Mouse (Mus musculus) ES-E14 (cell line): Measurements from ENCODE around the gene Gm28048. TPM values are rescaled to one million over a fixed set of nuclear protein-coding genes. Genes with fewer than 3 reads are reported as not detected.

Experiments
- DNase-seq: peaks from one replicate; pipeline ENCODE4 v3.0.0-alpha.2; 2013; ENCODE audit warnings: low read depth, low spot score
- H3K27ac ChIP-seq: 2 replicates; pipeline ENCODE4 v1.5.1; 2012; ENCODE audit warnings: low read depth, mild to moderate bottlenecking, low read length, moderate library complexity, mixed read lengths; ENCODE audit not compliant: poor library complexity, insufficient read depth, severe bottlenecking
- H3K36me3 ChIP-seq: 2 replicates; pipeline ENCODE4 v1.6.1; 2012; ENCODE audit warnings: mild to moderate bottlenecking, low read length, moderate library complexity, mixed read lengths; ENCODE audit not compliant: control insufficient read depth, poor library complexity, insufficient read depth, severe bottlenecking
- H3K4me1 ChIP-seq, 2 experiments: fragments of 150-350 bp in 1 of 2; sonication (generic) in 1 of 2; 2 replicates each; pipeline ENCODE4 v1.6.1; 2012; ENCODE audit warnings: low read length in 2 of 2, mild to moderate bottlenecking in 1 of 2, mixed read lengths in 1 of 2; ENCODE audit not compliant: control insufficient read depth in 2 of 2, insufficient read depth in 2 of 2, poor library complexity in 1 of 2
- H3K4me3 ChIP-seq, 2 experiments: fragments of 150-350 bp in 1 of 2; sonication (generic) in 1 of 2; 2 replicates each; pipeline ENCODE4 v1.5.1; 2012; ENCODE audit warnings: low read length in 2 of 2, low read depth in 1 of 2, mild to moderate bottlenecking in 1 of 2, mixed read lengths in 1 of 2; ENCODE audit not compliant: insufficient read depth in 1 of 2, poor library complexity in 1 of 2, severe bottlenecking in 1 of 2
- H3K9ac ChIP-seq: 2 replicates; pipeline ENCODE4 v1.6.1; 2012; ENCODE audit warnings: low read depth, mild to moderate bottlenecking, low read length, mixed read lengths; ENCODE audit not compliant: poor library complexity, insufficient read depth, severe bottlenecking
- H3K9me3 ChIP-seq: fragments of 150-350 bp; sonication (generic); 2 replicates; pipeline ENCODE4 v1.6.1; 2012; ENCODE audit warnings: low read depth, mild to moderate bottlenecking, low read length; ENCODE audit not compliant: control insufficient read depth, insufficient read depth
- CHD2 ChIP-seq: IDR thresholded peaks from 2 replicates; pipeline ENCODE4 v1.6.1; 2014; ENCODE audit warnings: mild to moderate bottlenecking, low read depth, low read length, inconsistent platforms
- HCFC1 ChIP-seq: IDR thresholded peaks from 2 replicates; pipeline ENCODE4 v1.6.1; 2012; ENCODE audit warnings: low read length, inconsistent platforms, borderline replicate concordance; ENCODE audit not compliant: insufficient read depth
- MAFK ChIP-seq: IDR thresholded peaks from 2 replicates; pipeline ENCODE4 v1.6.1; 2014; ENCODE audit warnings: mild to moderate bottlenecking, low read depth, low read length, inconsistent platforms; ENCODE audit not compliant: insufficient read depth
- ZC3H11A ChIP-seq: IDR thresholded peaks from 2 replicates; pipeline ENCODE4 v1.6.1; 2012; ENCODE audit warnings: low read depth, mild to moderate bottlenecking, inconsistent platforms, low read length, borderline replicate concordance
- ZNF384 ChIP-seq: IDR thresholded peaks from 2 replicates; pipeline ENCODE4 v1.6.1; 2012; ENCODE audit warnings: low read depth, low read length, inconsistent platforms
- in situ Hi-C, 2 experiments: fragments of 600-800 bp; cut with MboI; formaldehyde crosslinking; loops; one replicate each; pipeline ENCODE4 v1.15.1; 2025; ENCODE audit warnings: low sequenced_read_pairs in 2 of 2, inconsistent platforms in 1 of 2; ENCODE audit not compliant: unreplicated experiment in 2 of 2
- total RNA-seq: library from RNA; depleted of rRNA; stranded (reverse); fragments of 300-350 nt; gene quantifications from 2 replicates; pipeline ENCODE4 v1.2.3, GENCODE M21; 2012

Gm28048 gene
- total RNA-seq, 1 experiment = 16.3 TPM

- DNase-seq = peak; percentile 54
- in situ Hi-C loops = loop anchor here in 1 of 2 experiments (5.0 kb wide), 1 partner anchor 320 kb away; no protein-coding TSS in a partner anchor
- Histone ChIP-seq H3K9ac (peak overlapping the region; percentile 55; the same call in 1 of the 2 replicates), H3K36me3 (peaks cover 5% of the 10 kb centered on the region; the same call in 1 of the 2 replicates), H3K9me3 (no peaks in the 10 kb centered on the region), H3K4me1 (peaks cover 0 to 4% of the 10 kb centered on the region in 2 experiments; a peak in 1 of 4 replicates), H3K27ac (no peak overlapping the region), H3K4me3 (peak overlapping the region; percentile 36 to 57)
- TF ChIP-seq CHD2 (no peak), ZNF384 (no peak), ZC3H11A (peak; percentile 82)
Measured at GRCm38 (mm10) chr11:22956830-22957229, 25.1 kb downstream of the Gm28048 start.

GRCm38 (mm10) chr11:22956346-22956745, 25.5 kb downstream of the Gm28048 start:
- H3K9me3 ChIP-seq = no peaks in the 10 kb centered on the region
- no peak for DNase-seq
- H3K9ac ChIP-seq = no peak overlapping the region
- TF ChIP-seq ZC3H11A = no peak
- no peak for TF ChIP-seq HCFC1
- no peak for TF ChIP-seq CHD2
- TF ChIP-seq MAFK = no peak
- no peak for TF ChIP-seq ZNF384
- peaks cover 0 to 4% of the 10 kb centered on the region in 2 experiments; a peak in 1 of 4 replicates for H3K4me1 ChIP-seq
- no peak overlapping the region for H3K27ac ChIP-seq
- H3K4me3 ChIP-seq = no peak overlapping the region
- peaks cover 5% of the 10 kb centered on the region; the same call in 1 of the 2 replicates for H3K36me3 ChIP-seq
- in situ Hi-C loops = loop anchor here in 1 of 2 experiments (5.0 kb wide), 1 partner anchor 319 kb away; no protein-coding TSS in a partner anchor

- DNase-seq = no peak
- no peak for TF ChIP-seq HCFC1
Measured at GRCm38 (mm10) chr11:22952668-22953067, 29.2 kb downstream of the Gm28048 start.

GRCm38 (mm10) chr11:22950131-22950530, 31.8 kb downstream of the Gm28048 start:
- Histone ChIP-seq H3K36me3 (peaks cover 2% of the 10 kb centered on the region; the same call in 1 of the 2 replicates), H3K9me3 (no peaks in the 10 kb centered on the region), H3K9ac (no peak overlapping the region), H3K4me1 (peaks cover 10 to 12% of the 10 kb centered on the region in 2 experiments; a peak in 2 of 4 replicates), H3K27ac (no peak overlapping the region), H3K4me3 (no peak overlapping the region)
- DNase-seq = no peak
- in situ Hi-C loops = no loop called here
- TF ChIP-seq ZNF384 = no peak
- no peak for TF ChIP-seq MAFK
- TF ChIP-seq HCFC1 = no peak
- TF ChIP-seq CHD2 = no peak
- no peak for TF ChIP-seq ZC3H11A

More at GRCm38 (mm10) chr11:22952668-22953067, 29.2 kb downstream of the Gm28048 start:
- no peak overlapping the region for H3K27ac ChIP-seq
- no peaks in the 10 kb centered on the region for H3K9me3 ChIP-seq
- no peak overlapping the region for H3K4me3 ChIP-seq
- in situ Hi-C loops = no loop called here
- H3K36me3 ChIP-seq = peaks cover 3% of the 10 kb centered on the region; the same call in 1 of the 2 replicates
- no peak overlapping the region for H3K9ac ChIP-seq
- peaks cover 6 to 12% of the 10 kb centered on the region in 2 experiments; a peak in 2 of 4 replicates for H3K4me1 ChIP-seq

- Histone ChIP-seq H3K4me3 (no peak overlapping the region), H3K36me3 (peaks cover 2% of the 10 kb centered on the region; the same call in 1 of the 2 replicates), H3K4me1 (peaks cover 10 to 12% of the 10 kb centered on the region in 2 experiments; a peak in 2 of 4 replicates), H3K9me3 (no peaks in the 10 kb centered on the region), H3K27ac (peak overlapping the region; percentile 24; the same call in 1 of the 2 replicates), H3K9ac (no peak overlapping the region)
- DNase-seq = no peak
- in situ Hi-C loops = no loop called here
- no peak for TF ChIP-seq HCFC1
- TF ChIP-seq CHD2 = no peak
- no peak for TF ChIP-seq ZNF384
- TF ChIP-seq MAFK = no peak
Measured at GRCm38 (mm10) chr11:22949101-22949500, 32.8 kb downstream of the Gm28048 start.
